Mouse (Mus musculus) C2C12 (cell line): Measurements from ENCODE around the gene Atxn1.

Source experiments
- CTCF ChIP-seq: IDR thresholded peaks from one replicate; pipeline ENCODE4 v1.5.1; 2011; ENCODE audit not compliant: control insufficient read depth, insufficient read depth, insufficient read length
- MYOG ChIP-seq: IDR thresholded peaks from one replicate; pipeline ENCODE4 v1.6.1; 2011; ENCODE audit not compliant: control insufficient read depth, insufficient read length; ENCODE audit errors: extremely low read depth
- USF1 ChIP-seq: IDR thresholded peaks from one replicate; pipeline ENCODE4 v1.6.1; 2011; ENCODE audit warnings: low read depth, mild to moderate bottlenecking, control low read depth, moderate library complexity

DNA sequence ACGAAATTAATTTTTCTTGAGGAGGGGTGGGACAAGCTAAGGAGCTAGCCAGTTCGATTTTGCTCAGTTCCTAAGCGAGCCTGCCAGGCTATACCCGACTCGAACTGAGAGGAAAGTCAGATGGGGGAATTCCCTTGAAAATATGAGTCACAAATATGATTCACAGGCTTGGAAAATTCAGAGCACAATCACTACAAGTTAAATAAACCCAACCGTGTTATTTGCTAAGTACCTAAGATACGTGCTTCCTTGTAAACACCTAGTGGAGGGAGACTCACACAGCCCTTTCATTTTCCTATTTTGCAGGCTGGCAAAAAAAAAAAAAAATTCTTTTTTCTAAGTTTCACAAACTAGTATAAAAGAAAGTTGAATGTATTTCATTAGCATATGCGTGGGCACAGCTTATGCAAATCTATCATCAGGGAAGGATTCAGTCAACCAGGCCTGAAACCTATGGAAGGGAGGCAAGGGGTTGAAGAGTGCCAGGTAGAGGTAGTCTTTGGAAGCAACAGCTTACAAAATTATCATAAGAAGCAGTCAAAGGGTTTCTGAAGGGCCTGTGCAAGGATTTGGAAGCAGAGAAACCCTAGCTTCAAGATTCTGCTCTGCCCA, 127.1 kb downstream of the Atxn1 start:
- TF ChIP-seq USF1 = no peak
- no peak for TF ChIP-seq CTCF
- TF ChIP-seq MYOG = no peak
